Mouse (Mus musculus) macrophage (primary cell): ENCODE results near the gene BC061212. TPM values are rescaled to one million over a fixed set of nuclear protein-coding genes. Genes with fewer than 3 reads are reported as not detected.
"Not testable (repeated sequence)": the region's sequence is repeated elsewhere in the genome, so short reads cannot be mapped to it uniquely, and the experiment has no call there.

Source experiments
- H3K27ac ChIP-seq: fragments of 350-480 bp; formaldehyde crosslinking; 2 replicates; pipeline ENCODE4 v1.9.0; 2021
- H3K36me3 ChIP-seq: fragments of 350-480 bp; formaldehyde crosslinking; 2 replicates; pipeline ENCODE4 v1.9.0; 2021; ENCODE audit errors: inconsistent target
- H3K4me3 ChIP-seq: fragments of 350-480 bp; formaldehyde crosslinking; 2 replicates; pipeline ENCODE4 v1.9.0; 2021; ENCODE audit errors: inconsistent target
- H3K79me2 ChIP-seq: fragments of 350-480 bp; formaldehyde crosslinking; 2 replicates; pipeline ENCODE4 v1.9.0; 2021; ENCODE audit errors: inconsistent target
- WGBS: methylation state at CpG from one replicate; pipeline ENCODE4 v1.1.7; 2026; ENCODE audit warnings: inconsistent platforms; ENCODE audit not compliant: missing documents; 5-methylcytosine and 5-hydroxymethylcytosine counted together
- polyA plus RNA-seq: library from polyadenylated mRNA; stranded (reverse); fragments of 250-400 nt; gene quantifications from 3 replicates; pipeline ENCODE4 v1.2.4, GENCODE M21; 2018; ENCODE audit warnings: inconsistent platforms
- total RNA-seq, 78 experiments: library from RNA; depleted of rRNA; stranded (reverse); fragments of 250-400 nt; gene quantifications; 1 replicate in 9 of 78; 2 replicates in 24 of 78; 3 replicates in 43 of 78; 4 replicates in 2 of 78; pipeline ENCODE4 v1.2.4; 2018; ENCODE audit warnings: inconsistent platforms in 56 of 78

BC061212 gene
- not detected for total RNA-seq (2018; cell fraction: chromatin; rRNA removed)
- not detected for total RNA-seq (2018; cell fraction: cytosol; rRNA removed)
- not detected for total RNA-seq (2018; cell fraction: nucleus; rRNA removed)
- polyA plus RNA-seq, result not detected in 3 replicates

DNA sequence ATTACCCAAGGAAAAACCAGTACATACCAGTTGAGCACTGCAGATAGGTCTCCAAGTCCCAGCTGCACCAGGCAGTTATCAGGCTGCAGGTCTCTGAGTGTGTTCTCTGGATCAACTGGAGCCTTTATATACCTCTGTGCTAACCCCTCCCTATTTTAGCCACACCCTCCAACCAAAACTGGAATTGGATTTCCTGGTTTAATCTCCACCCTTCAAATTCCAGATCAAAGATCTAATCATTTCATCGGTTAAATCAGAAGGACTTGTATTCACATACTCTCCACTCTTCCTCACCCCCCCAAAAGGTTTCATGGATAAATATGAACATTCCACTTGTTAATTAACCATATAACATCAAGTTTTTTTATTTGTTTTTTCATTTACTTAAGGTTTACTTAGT is at the start of gene BC061212:
Gene BC061212, minus strand, starts transcription at position 101 of the 400 bp plus-strand sequence.
- H3K79me2 ChIP-seq, H3K4me3 ChIP-seq, H3K27ac ChIP-seq, H3K36me3 ChIP-seq: not testable (repeated sequence)
- WGBS, result no CpG with 5 or more reads among the region's 1 CpGs

DNA sequence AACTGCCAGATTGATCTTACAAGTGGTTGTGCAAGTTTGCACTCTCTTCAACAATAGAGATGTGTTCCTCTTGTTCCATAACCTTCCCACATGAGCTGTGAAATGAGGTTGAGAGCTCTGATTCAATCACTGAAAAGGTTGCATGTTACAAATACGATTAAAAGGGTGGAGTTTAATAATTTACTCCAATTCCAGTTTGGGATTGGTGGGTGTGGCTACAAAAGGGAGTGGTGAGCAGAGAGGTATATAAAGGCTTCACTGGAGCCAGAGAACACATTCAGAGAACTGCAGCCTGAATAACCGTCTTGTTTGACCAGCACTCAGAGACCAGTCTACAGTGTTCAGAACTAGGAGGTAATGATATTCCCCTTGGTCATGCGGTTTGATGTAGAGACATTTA is 5.7 kb upstream of the BC061212 start, which contains the start of gene Gm6351:
Gene Gm6351, plus strand, starts transcription at position 301 of the 400 bp plus-strand sequence.
- WGBS, result no CpG with 5 or more reads among the region's 3 CpGs

More for the DNA sequence above, 5.7 kb upstream of the BC061212 start, which contains the start of gene Gm6351:
- H3K36me3 ChIP-seq, H3K79me2 ChIP-seq, H3K27ac ChIP-seq, H3K4me3 ChIP-seq: not testable (repeated sequence)

Other genes with a start within 250 kb of the BC061212 start
- not detected in 3 replicates for gene Gm7792, start 226.8 kb downstream of the BC061212 start, polyA plus RNA-seq
- not detected in 3 replicates for gene Gm16429, start 141.5 kb downstream of the BC061212 start, polyA plus RNA-seq
- gene Gm6351, start 5.8 kb upstream of the BC061212 start, polyA plus RNA-seq, result not detected in 3 replicates
- gene Gm3106, start 147.5 kb upstream of the BC061212 start, polyA plus RNA-seq, result not detected in 3 replicates
- not detected in 3 replicates for gene A430089I19Rik, start 236.3 kb upstream of the BC061212 start, polyA plus RNA-seq
- gene Gm6502, start 243.9 kb upstream of the BC061212 start, polyA plus RNA-seq, result not detected in 3 replicates